Mouse (Mus musculus) thymus, postnatal 0 days (tissue): ENCODE results near the gene Slc9a3r2. TPM values are rescaled to one million over a fixed set of nuclear protein-coding genes. Genes with fewer than 3 reads are reported as not detected.
"Not testable (repeated sequence)": the region's sequence is repeated elsewhere in the genome, so short reads cannot be mapped to it uniquely, and the experiment has no call there.

Experiments used
- DNase-seq: peaks from one replicate; pipeline ENCODE4 v3.0.0-alpha.2; 2015; ENCODE audit warnings: low spot score
- polyA plus RNA-seq: library from polyadenylated mRNA; unstranded; fragments of >200 nt; fragmentation: Nextera tagmentation; extraction: Ambion mirVana; gene quantifications from 2 replicates; pipeline ENCODE4 v1.2.1, GENCODE M21; 2015

Gene Slc9a3r2
- 11.3 and 11.9 TPM in 2 replicates for polyA plus RNA-seq

DNA sequence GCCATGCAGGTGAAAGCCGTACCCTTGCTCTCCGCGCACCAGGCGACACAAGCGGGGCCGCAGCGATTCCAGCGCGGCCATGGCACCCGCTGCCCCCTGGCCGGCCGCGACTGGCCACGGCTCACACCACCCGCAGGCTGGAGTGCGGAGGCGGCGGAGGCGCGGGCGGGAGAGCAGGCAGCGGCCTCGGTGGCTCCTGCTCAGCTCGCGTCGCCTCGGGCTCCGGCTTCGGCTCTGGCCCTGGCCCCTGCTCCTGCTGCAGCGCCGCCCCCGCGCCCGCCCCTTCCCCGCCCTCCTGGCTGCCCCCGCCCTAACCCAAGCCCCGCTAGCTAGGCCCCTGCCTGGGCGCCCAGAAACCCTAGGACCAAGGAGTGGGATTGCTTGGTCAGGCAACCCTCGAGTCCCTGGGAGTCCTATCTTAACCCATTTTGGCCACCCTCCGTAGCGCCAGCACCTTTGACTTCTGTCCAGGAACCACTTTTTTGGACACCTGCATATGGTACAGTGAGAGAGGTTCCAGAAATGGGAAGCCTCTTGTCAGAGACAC, at the start of gene Slc9a3r2:
Gene Slc9a3r2, minus strand, starts transcription at position 258 of the 547 bp plus-strand sequence.
- DNase-seq: peak; percentile 27

- no peak for DNase-seq
Measured at GRCm38 (mm10) chr17:24699473-24699872, 49.3 kb upstream of the Slc9a3r2 start.

DNA sequence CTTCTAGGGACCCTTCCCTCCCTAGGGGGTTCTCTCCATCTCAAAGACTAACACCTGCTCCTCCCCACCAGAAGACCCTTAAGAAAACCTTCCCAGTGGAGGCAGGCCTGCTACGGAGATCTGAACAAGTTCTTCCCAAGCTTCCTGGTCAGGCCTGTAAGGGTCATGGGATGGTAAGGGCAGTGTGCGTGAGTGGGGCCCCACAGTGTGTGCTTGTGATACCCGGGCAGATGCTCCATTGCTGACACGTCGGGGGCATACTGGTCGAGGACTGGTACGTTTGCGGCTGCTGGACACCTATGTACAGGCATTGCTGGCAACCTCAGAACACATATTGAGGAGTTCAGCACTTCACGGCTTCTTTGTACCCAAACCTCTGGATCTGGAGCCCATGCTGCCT, 48.6 kb upstream of the Slc9a3r2 start:
- DNase-seq: no peak

DNA sequence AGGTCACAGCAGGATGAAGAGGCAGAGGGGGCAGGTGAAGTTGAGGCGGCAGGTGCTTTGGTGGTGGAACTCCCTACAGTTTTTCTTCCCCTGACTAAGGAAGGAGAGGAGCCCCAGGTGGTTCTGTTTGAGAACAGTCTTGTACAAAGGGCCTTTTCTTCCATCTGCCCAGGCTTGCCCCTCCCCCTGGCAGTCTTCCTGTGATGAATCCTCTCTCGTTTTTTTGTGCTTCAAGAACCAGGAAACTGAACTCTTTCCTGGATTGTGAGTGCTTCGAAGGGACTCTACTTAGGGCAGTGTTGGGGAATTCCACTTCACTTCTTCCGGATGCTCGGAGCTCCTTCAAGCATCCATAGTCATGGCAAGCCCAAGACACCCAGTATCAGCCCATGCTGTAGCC, 47.9 kb upstream of the Slc9a3r2 start:
- DNase-seq: no peak

DNA sequence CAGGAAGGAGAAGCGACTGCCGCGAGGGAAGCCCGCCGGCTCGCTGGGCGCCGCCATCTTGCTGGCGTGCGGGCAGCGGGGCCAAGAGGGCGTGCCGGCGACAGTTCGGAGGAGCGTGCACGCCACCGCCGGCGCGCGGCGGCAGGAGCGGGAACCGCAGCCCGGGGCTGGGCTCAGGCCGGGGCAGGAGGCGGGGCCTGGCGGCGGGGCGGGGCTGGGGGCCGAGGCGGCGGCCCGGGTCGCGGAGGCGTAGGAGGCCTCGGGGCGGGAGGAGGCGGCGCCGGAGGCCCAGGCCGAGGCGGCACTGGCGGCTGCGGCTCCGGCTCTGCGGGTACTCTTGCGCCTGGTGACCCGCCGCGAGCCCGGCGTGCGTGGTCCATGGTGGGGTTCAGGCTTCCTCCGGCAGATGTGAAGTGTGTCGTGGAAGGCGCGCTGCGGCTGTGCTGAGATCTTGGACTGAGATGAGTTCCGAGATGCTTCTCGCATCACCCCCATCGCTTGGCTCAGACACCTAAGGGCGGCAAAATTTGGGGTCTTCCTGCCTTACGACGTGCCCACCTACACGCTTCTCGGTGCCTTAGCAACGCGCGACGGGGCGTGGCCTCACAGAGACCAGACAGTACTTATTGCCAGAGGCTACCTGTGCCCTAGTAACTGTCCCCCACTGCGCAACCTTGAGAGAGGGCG, 46.0 kb upstream of the Slc9a3r2 start, which contains the start of the genes Gfer and Noxo1:
Gene Gfer, minus strand, starts transcription at position 146 of the 687 bp plus-strand sequence.
Gene Noxo1, plus strand, starts transcription at position 224 of the 687 bp plus-strand sequence.
- peak; percentile 79 for DNase-seq

- no peak for DNase-seq
Measured at GRCm38 (mm10) chr17:24695326-24696010, 45.3 kb upstream of the Slc9a3r2 start.

GRCm38 (mm10) chr17:24692385-24692784, 42.3 kb upstream of the Slc9a3r2 start:
- no peak for DNase-seq

GRCm38 (mm10) chr17:24689251-24690081, 39.3 kb upstream of the Slc9a3r2 start, which contains the start of gene Syngr3:
Syngr3 (minus strand) TSS chr17:24689955.
- DNase-seq: no peak

DNA sequence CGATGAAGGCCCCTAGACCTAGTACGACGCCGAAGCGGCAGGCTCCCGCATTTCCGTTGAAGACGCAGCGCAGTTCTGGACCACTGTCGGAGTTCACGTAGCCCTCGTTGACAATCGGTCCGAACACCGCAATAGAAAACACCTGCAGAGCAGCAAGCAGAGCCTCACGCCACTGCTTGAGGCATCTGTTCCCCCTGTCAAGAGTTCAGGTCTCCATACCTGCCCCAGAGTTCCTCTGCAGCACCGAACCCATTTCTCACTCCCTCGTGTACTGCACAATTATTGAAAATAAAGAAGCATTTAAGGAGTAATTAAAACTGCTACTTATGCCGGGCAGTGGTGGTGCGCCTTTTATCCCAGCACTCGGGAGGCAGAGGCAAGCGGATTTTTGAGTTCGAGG, 37.5 kb upstream of the Slc9a3r2 start:
- DNase-seq: no peak

DNA sequence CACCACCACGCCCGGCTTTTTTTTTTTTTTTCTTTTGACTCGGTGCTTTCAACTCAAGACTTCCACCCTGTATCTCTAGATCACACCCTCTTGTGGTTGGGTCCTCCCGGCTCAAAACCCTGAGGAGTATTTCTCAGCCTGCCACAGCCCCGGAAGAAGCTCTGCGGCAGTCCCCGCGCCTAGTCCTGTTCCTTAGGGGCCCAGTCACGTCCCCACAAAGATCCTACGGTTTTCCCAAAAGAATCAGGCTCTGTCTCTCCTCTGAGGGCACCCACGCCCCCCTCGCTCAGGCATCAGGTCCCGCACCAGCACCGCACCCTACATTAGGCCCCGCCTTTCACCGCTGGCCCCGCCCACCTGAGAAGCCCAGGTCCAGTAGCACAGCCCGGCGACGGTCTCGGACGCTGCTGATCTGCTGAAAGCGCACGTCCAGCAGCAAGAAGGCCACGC, 37.0 kb upstream of the Slc9a3r2 start:
- peak; percentile 70 for DNase-seq

GRCm38 (mm10) chr17:24686514-24686913, 36.4 kb upstream of the Slc9a3r2 start:
- DNase-seq: peak; percentile 44

GRCm38 (mm10) chr17:24677500-24678080, 27.5 kb upstream of the Slc9a3r2 start:
- no peak for DNase-seq

- no peak for DNase-seq
Measured at GRCm38 (mm10) chr17:24676877-24677276, 26.8 kb upstream of the Slc9a3r2 start.

GRCm38 (mm10) chr17:24676187-24676586, 26.1 kb upstream of the Slc9a3r2 start:
- DNase-seq: peak; percentile 78

GRCm38 (mm10) chr17:24674277-24674676, 24.1 kb upstream of the Slc9a3r2 start:
- no peak for DNase-seq

- no peak for DNase-seq
Measured at GRCm38 (mm10) chr17:24672141-24672540, 22.0 kb upstream of the Slc9a3r2 start.

- no peak for DNase-seq
Measured at GRCm38 (mm10) chr17:24671346-24671745, 21.2 kb upstream of the Slc9a3r2 start.

DNA sequence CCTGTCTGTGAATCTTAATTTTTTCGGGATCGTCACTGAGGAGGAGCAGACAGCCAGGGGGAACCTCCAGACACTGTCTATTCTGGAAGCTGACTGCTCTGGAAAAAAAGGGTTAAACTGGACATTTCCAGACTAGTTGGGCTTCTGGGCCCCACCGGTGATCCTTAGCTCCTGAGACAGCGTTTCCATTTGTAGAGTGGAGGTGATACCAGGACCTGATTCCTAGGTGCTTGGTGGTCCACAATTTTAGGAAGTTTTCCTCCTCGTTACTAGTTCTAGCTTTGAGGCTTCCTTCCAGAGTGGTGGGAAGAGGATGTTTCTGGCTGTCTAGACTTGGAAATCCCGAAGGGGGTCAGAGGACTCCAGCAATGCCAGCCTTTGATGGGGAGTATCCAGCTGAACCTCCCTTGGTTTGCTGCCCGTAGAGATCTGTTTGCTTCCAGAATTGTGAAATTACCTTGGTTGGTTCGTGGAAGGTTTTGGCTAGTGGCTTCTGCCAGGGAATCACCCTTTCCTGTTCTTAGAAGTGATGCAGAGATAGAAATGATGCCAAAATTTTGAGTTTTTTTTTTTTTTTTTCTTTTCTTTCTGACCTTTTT, 20.2 kb upstream of the Slc9a3r2 start:
- no peak for DNase-seq

DNA sequence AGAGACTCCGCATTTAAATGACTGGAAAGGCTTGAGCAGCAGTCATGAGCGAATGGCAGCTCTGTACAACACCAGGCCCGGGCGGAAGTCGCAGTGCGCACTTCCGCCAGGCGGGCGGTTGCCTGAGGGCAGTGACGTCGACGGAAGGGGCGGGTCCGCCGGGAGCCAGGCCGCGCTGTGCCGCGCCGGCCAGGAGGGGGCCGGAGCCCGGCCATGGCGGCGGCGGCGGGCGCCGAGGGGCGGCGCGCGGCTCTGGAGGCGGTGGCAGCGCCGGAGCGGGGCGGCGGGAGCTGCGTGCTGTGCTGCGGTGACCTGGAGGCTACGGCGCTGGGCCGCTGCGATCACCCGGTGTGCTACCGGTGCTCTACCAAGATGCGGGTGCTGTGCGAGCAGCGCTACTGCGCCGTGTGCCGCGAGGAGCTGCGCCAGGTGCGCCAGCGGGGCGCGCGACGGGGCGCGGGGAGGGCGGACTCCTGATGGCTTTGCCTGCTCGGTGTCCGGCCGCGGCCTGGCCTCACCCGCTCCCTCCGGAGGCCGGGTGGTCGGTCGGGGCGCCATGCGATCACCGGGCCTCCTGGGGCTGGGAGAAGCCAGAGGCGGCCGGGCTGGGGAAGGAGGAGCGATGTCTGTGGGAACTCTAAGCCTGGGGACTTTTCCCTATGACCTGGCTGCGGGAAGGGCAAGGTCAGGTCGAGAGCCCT, 19.6 kb upstream of the Slc9a3r2 start, which contains the start of gene Zfp598:
Gene Zfp598, plus strand, starts transcription at position 143 of the 701 bp plus-strand sequence.
- peak; percentile 95 for DNase-seq

DNA sequence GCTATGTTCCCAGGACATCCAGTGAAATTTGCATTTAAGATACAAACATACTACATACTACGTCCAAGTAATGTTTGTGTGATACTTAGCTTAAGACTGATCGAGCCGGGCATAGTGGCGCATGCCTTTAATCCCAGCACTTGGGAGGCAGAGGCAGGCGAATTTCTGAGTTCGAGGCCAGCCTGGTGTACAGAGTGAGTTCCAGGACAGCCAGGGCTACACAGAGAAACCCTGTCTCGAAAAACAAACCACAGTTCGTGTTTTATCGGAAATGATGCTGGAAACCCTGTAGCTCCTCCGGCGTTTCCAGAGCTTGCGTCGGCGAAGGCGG, 19.1 kb upstream of the Slc9a3r2 start:
- DNase-seq: not testable (repeated sequence)
